Mouse (Mus musculus) C3H10T1/2 (cell line): ENCODE measurements around the gene Dnase2b. TPM values are rescaled to one million over a fixed set of nuclear protein-coding genes. Genes with fewer than 3 reads are reported as not detected.

Source experiments
- polyA plus RNA-seq, 2 experiments: library from polyadenylated mRNA; unstranded; fragments of >200 nt; fragmentation: generic; extraction: Trizol; gene quantifications; one replicate each; pipeline ENCODE4 v1.2.1; 2012; ENCODE audit warnings: missing spikeins in 2 of 2

Dnase2b gene
- polyA plus RNA-seq = not detected

GRCm38 (mm10) chr3:146615496-146615895 is at the start of gene Dnase2b:
TSS of gene Dnase2b (minus strand) at chr3:146615596.

GRCm38 (mm10) chr3:146651217-146651616 is 35.8 kb upstream of the Dnase2b start, which contains the start of gene 4930503B20Rik:
TSS of gene 4930503B20Rik (minus strand) at chr3:146651317.

GRCm38 (mm10) chr3:146570148-146570782 is 45.1 kb downstream of the Dnase2b start, which contains the start of gene Uox:
TSS of gene Uox (plus strand) at chr3:146570426.

Other genes starting within 250 kb of the Dnase2b start
- gene Ssx2ip, start 211.0 kb downstream of the Dnase2b start, polyA plus RNA-seq = 1 to 10 TPM in 1 of 2 experiments, under 1 TPM in 1; 0.82 to 4.0 TPM
- gene Ctbs, start 165.8 kb downstream of the Dnase2b start, polyA plus RNA-seq = 1 to 10 TPM in 1 of 2 experiments, under 1 TPM in 1; 0.21 to 1.7 TPM
- gene Spata1, start 115.8 kb downstream of the Dnase2b start, polyA plus RNA-seq = 1 to 10 TPM in 1 of 2 experiments, under 1 TPM in 1; 0.01 to 1.5 TPM
- 100 to 1,000 TPM; 233 to 267 TPM for gene Gng5, start 115.8 kb downstream of the Dnase2b start, polyA plus RNA-seq
- 1 to 10 TPM; 2.3 to 9.8 TPM for gene Rpf1, start 94.2 kb downstream of the Dnase2b start, polyA plus RNA-seq
- not detected for gene Uox, start 45.2 kb downstream of the Dnase2b start, polyA plus RNA-seq
- gene 4930503B20Rik, start 35.7 kb upstream of the Dnase2b start, polyA plus RNA-seq = not detected
- gene Samd13, start 70.0 kb upstream of the Dnase2b start, polyA plus RNA-seq = not detected
- gene Prkacb, start 197.4 kb upstream of the Dnase2b start, polyA plus RNA-seq = 10 to 100 TPM in 1 of 2 experiments, 1 to 10 TPM in 1; 1.4 to 18.8 TPM
- gene Ttll7, start 236.8 kb upstream of the Dnase2b start, polyA plus RNA-seq = under 1 TPM; 0.49 to 0.83 TPM